Mouse (Mus musculus) kidney, postnatal 10 days (tissue): ENCODE results near the gene Rae1.

Experiments
- DNase-seq: peaks from one replicate; pipeline ENCODE4 v3.0.0; 2021; ENCODE audit warnings: mixed read lengths

Gene Rae1

DNA sequence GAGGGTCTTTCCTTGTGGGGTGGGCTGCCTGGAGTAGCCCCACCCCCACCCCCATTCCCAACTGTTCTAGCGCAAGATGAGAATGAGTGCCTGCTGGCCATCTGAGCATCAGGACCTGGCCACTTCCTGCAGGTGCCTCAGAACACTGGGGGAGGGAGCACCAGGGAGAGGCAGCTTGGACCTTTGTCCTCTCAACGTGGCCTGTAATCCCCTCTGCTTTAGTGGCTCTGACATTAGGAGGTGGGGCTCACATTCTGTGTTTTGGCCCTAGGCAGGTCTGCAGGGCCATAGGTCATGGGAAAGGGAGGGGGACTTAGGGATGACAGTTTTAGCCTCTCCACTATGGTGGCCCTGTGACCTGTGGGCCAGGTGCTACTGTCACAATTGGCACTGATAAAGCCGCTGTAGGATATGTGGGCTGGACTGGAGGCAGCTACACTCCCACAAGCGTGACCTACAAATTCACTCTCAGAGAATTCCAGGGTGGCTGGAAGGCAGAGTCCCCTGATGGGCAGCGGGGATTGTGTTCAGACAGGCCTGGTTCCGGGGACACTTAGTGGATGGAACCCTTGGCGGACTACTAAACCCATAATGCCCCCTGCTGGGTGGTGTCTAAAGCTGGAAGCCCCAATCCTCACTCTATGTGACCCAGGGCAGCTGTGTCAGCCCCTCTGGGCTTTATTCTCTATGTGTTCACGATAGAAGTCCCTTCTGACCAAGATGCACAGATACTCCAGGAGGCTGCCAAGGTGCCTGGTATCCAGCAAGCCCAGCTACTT lies 50.9 kb downstream of the Rae1 start:
- DNase-seq: peak; percentile 9

DNA sequence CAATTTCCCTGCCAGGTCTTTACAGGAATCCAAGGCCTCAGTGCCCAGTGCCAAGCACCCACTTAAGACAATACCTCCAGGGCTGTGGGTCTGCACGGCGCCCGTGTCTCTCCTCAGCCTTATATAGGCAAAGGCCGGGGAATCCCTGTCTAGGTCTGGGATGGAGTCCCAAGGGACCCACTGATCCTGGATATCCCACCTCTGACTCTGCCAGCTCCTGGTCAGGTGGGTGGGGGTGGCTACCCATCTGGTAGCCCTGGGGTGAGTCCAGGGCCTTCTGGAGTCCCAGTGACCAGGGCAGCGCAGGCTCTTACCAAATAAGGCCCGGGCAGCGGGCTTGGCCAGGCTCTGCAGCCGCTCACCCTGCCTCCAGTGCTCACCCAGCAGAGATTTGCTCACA lies 53.0 kb downstream of the Rae1 start:
- DNase-seq: no peak

- no peak for DNase-seq
Measured at GRCm38 (mm10) chr2:173053846-173054245, 53.9 kb downstream of the Rae1 start.

- peak; percentile 2 for DNase-seq
Measured at GRCm38 (mm10) chr2:173056303-173056881, 56.5 kb downstream of the Rae1 start.

GRCm38 (mm10) chr2:173056882-173057315 lies 57.0 kb downstream of the Rae1 start:
- DNase-seq: peak; percentile 3

GRCm38 (mm10) chr2:173057623-173058022 lies 57.7 kb downstream of the Rae1 start:
- peak; percentile 5 for DNase-seq

DNA sequence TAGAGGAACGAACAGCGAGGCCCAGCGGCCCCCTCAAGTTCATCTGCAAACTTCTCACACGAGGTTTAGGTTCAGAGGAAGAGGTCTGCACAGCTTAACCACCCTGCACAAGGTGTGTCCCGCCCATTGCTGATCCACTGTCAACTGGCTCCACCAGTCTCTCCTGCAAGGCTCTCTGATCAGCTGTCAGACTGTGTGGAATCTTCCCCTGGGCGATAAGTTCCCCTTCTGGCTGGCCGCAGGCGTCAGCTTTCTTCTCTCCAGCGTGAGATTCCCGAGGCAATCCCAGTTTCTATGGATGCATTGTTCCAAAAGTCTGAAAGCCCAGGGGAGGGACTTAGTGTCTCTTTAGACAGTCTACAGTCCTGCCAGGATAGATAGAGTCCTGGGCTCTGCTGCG lies 58.3 kb downstream of the Rae1 start:
- peak; percentile 3 for DNase-seq

GRCm38 (mm10) chr2:173060450-173060849 lies 60.5 kb downstream of the Rae1 start:
- DNase-seq: no peak

DNA sequence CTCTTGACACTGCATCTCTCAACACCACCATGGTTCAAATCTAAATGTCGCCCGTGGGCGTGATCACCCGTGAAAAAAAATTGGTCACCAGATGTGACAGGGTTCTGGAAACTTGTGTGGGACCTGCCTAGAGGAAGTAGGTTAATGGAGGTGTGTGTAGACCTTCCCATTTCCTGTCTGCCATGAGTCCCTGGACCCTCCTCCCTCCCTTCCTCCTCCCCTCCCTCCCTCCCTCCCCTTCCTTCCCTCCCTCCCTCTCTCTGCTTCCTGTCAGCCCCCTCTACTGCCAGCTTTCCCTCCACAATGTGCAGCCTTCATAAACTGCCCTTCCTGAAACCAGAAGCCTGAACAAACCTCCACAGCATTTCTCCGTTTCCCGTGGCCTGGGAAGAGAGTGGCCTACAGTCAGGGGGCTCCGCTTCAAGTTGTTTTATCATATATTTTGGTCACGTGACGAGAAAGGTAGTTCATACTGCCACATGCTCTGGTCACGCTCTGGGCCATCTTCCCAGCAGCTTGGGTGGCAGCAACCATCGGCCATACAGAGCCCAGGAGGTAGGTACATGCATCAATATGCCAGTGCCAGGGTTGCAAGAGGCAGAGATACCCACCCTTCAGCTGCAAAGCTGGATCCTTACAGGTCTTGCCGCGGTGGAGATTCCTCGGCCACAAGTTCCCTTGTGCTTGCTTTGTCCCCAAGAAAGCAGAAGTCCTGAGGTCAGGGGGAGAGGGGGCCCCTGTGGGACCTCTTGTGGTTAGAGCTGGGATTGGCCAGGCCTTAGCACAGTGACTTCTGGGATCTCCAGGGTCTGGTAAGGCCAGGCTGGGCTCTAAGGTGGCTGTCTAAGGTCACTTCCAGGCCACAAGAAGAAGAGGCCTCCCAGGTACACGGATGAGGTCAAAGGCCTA lies 61.8 kb downstream of the Rae1 start:
- no peak for DNase-seq

GRCm38 (mm10) chr2:173063219-173063618 lies 63.3 kb downstream of the Rae1 start:
- DNase-seq: no peak

DNA sequence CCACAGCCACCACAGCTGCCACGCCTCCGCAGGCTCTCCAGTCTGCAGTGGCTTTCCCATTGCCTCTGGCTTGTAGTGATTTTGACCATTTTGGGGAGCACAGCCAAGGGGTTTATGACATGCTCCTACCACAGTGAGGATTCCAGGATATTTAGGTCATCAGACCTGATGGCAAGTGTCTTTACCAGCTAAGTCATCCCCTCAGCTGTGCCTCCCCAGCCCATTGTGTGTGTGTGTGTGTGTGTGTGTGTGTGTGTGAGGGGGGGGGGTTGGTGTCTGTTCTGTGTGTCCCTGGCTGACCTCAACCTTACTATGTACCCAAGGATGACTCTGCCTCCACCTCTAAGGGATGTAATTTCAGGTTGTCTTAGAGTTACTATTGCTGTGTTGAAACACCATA lies 64.9 kb downstream of the Rae1 start:
- no peak for DNase-seq
